Comparison of ENCODE assay signal across 18 mouse cellular contexts in genomic region chr2:72110404-72110803, GRCm38 (mm10).
"Had no signal": no experiment of that assay in that cellular context is flagged by ENCODE, and none has a peak within 500 bp of the region (broad histone marks: within the 10 kb centered on the region; RNA-seq: fewer than 3 reads in every experiment).

No protein-coding gene starts in this region.

- H3K4me2 ChIP-seq: lung, embryonic 14.5 days; midbrain, embryonic 12.5 days; neural tube, embryonic 13.5 days; neural tube, embryonic 15.5 days had no signal

- H3K9me3 ChIP-seq: midbrain, embryonic 10.5 days; midbrain, embryonic 12.5 days; neural tube, embryonic 13.5 days; neural tube, embryonic 15.5 days had no signal

- H3K36me3 ChIP-seq: midbrain, embryonic 10.5 days; midbrain, embryonic 12.5 days; neural tube, embryonic 13.5 days; neural tube, embryonic 15.5 days had no signal

- H3K9ac ChIP-seq: lung, embryonic 14.5 days; midbrain, embryonic 12.5 days; neural tube, embryonic 13.5 days; neural tube, embryonic 15.5 days had no signal

- H3K27ac ChIP-seq: midbrain, embryonic 10.5 days; midbrain, embryonic 12.5 days; neural tube, embryonic 13.5 days; neural tube, embryonic 15.5 days had no signal

- H3K4me3 ChIP-seq: midbrain, embryonic 10.5 days; midbrain, embryonic 12.5 days; myocyte; neural tube, embryonic 13.5 days; neural tube, embryonic 15.5 days had no signal

- H3K27me3 ChIP-seq: midbrain, embryonic 12.5 days; neural tube, embryonic 13.5 days; neural tube, embryonic 15.5 days had no signal

- DNase-seq: lung, embryonic 14.5 days; lung, postnatal 10 days; lung, postnatal 4 days; midbrain, embryonic 14.5 days; retina, postnatal 1 day; right cerebral cortex, adult 18-20 months; right cerebral cortex, postnatal 25 days; right cerebral cortex, postnatal 4 days; spleen, adult 18-20 months; thymus, adult 18-20 months; thymus, postnatal 14 days; thymus, postnatal 36 days had no signal

- ATAC-seq: midbrain, embryonic 16.5 days had no signal
